Mouse (Mus musculus): ENCODE measurements around the gene Myom3. TPM values are rescaled to one million over a fixed set of nuclear protein-coding genes. Genes with fewer than 3 reads are reported as not detected.

Gene Myom3
- polyA plus RNA-seq, 1 experiment from 2014 or later, result 6.3 TPM

DNA sequence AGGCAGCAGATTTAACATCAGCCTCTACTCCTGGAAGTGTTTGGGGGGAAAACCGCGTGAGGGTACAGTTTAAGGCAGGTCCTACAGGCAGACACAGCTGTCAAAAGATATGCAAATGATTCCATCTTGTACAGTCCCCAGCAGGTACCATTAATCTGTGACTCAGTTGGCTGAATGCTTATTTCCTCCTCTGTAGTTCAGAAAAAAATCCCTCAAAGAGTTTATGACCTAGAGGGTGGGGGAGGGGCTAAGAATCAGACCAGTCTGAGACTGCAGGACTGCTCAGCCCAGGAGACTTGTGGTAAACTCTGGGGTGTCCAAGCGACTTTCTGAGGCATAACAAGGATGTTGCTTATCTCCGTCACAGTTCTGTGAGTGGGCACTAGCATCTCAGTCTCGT lies 21.3 kb upstream of the Myom3 start:
- Histone ChIP-seq H3K9me3 (replicated peaks) (no peaks in the 10 kb centered on the region), H3K27ac (replicated peaks) (no peak overlapping the region), H3K4me2 (replicated peaks) (no peak overlapping the region), H3K4me3 (replicated peaks) (no peak overlapping the region), H3K27me3 (no peaks in the 10 kb centered on the region), H3K4me1 (no peaks in the 10 kb centered on the region), H3K36me3 (no peaks in the 10 kb centered on the region), H3K9ac (no peak overlapping the region)
- ATAC-seq (ENCODE audit: insufficient number of reproducible peaks, low FRiP score, low TSS enrichment, low read depth), result no peak
- WGBS, result 64% methylated on average over 5 of the region's 5 CpGs

DNA sequence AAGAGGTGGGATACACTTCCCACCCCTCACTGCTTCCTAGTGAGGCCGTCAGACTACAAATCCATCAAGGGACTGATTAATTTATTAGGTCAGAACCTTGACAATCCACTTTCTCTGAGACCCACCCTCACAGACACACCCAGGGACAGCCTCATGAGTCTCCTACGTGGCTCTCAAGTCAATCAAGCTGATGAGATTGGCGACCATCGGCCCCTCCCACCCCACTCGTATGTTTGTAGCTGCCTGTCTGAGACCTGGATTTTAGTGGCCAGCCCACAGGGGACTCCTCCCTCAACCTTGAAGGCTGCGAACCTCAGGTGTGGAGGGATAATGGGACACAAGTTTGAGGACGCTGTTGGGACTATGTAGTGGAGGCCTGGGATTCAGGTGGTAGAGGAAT lies 20.4 kb upstream of the Myom3 start:
- H3K36me3 ChIP-seq, result no peaks in the 10 kb centered on the region
- WGBS, result 61% methylated on average over 7 of the region's 7 CpGs
- no peak overlapping the region for H3K9ac ChIP-seq

DNA sequence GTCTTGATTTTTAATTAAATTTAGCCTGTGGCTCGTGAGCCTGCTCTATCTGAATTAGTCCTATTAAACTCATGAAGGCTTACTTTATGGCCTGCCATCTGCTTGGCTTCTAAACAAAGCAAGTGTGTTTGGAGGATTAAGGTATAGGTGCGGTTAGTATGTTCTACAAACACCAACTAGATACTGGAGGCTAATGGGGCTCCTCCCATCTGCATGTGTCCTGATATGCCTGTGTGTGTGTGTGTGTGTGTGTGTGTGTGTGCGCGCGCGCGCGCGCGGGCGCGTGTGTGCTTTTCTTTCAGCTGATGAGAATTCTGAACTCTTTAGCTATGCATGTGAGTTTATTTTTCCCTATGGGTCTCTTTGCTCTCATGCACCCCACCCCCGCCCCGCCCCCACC lies 19.8 kb upstream of the Myom3 start:
- Histone ChIP-seq H3K27me3 (no peaks in the 10 kb centered on the region), H3K4me2 (replicated peaks) (no peak overlapping the region), H3K9me3 (replicated peaks) (no peaks in the 10 kb centered on the region), H3K9ac (no peak overlapping the region), H3K36me3 (no peaks in the 10 kb centered on the region), H3K4me3 (replicated peaks) (no peak overlapping the region), H3K4me1 (no peaks in the 10 kb centered on the region), H3K27ac (replicated peaks) (no peak overlapping the region)
- WGBS, result 93% methylated on average over 14 of the region's 14 CpGs
- ATAC-seq (ENCODE audit: insufficient number of reproducible peaks, low FRiP score, low TSS enrichment, low read depth), result no peak

More for the DNA sequence above, 20.4 kb upstream of the Myom3 start:
- H3K27me3 ChIP-seq, result no peaks in the 10 kb centered on the region
- no peak overlapping the region for H3K4me3 ChIP-seq (replicated peaks)
- no peaks in the 10 kb centered on the region for H3K4me1 ChIP-seq
- no peak overlapping the region for H3K27ac ChIP-seq (replicated peaks)
- no peaks in the 10 kb centered on the region for H3K9me3 ChIP-seq (replicated peaks)
- ATAC-seq (ENCODE audit: insufficient number of reproducible peaks, low FRiP score, low TSS enrichment, low read depth), result no peak
- no peak overlapping the region for H3K4me2 ChIP-seq (replicated peaks)

DNA sequence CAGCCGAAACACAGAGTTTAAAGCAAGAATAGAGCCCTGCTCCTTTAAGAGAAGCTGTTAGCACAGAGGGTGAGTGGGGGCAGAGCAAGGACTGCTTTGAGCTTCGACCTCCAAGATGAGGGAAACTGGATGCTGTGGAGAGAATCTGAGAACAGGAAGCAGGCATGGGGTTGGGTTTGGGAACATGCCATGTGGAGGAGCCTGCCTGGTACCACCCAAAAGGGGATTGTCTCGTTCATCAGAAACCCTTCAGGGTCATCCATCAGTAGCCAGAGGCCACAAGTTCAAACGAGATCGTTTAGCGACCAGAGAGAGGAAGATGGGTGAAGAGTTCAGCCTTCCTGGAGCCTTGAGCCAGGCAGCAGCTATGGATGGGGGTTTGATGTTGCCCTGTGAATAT lies 16.0 kb upstream of the Myom3 start:
- Histone ChIP-seq H3K27ac (replicated peaks) (no peak overlapping the region), H3K27me3 (no peaks in the 10 kb centered on the region), H3K4me2 (replicated peaks) (no peak overlapping the region), H3K9me3 (replicated peaks) (no peaks in the 10 kb centered on the region), H3K9ac (no peak overlapping the region), H3K36me3 (no peaks in the 10 kb centered on the region), H3K4me3 (replicated peaks) (no peak overlapping the region), H3K4me1 (no peaks in the 10 kb centered on the region)
- no peak for ATAC-seq (ENCODE audit: insufficient number of reproducible peaks, low FRiP score, low TSS enrichment, low read depth)
- WGBS, result 24% methylated on average over 6 of the region's 6 CpGs

DNA sequence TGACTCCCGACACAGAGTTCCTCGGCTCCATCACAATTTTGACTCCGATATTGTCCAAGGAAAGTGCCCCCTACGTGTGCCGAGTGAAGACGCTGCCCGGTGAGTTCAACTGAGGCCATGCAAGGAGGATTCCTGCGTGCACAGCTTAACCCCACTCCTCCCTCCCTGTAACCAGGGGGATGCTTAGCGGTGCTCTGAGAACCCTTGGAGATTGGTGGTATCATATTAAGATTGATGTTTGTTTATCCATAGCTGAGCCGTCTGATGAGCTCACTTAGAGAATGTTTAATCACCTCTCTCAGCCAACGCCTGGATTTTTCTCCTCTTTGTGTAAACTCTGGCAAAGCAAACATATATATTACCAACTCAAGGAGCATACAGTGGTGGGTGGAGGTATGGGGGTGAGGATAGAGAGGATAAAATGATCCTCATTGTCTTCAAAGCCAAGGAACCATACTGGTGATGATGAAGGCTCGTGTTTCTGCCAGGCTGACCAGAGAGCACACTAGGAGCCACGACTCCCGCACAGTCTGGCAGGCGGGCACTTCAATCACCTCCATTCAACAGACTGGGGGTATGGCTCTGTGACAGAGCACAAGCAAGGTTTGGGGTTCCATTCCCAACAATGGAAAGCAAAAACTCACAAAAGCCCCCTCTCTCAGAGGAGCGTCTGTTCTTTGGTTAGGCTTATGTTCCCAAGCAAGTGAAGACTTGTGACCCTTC lies 14.6 kb upstream of the Myom3 start:
- no peak for ATAC-seq (ENCODE audit: insufficient number of reproducible peaks, low FRiP score, low TSS enrichment, low read depth)
- Histone ChIP-seq H3K27me3 (no peaks in the 10 kb centered on the region), H3K36me3 (no peaks in the 10 kb centered on the region), H3K4me1 (no peaks in the 10 kb centered on the region), H3K9ac (no peak overlapping the region), H3K27ac (replicated peaks) (0 out of 2 replicates have a peak overlapping the region, but pooled peaks have one; percentile 34), H3K4me3 (replicated peaks) (no peak overlapping the region), H3K4me2 (replicated peaks) (no peak overlapping the region), H3K9me3 (replicated peaks) (no peaks in the 10 kb centered on the region)
- 56% methylated on average over 16 of the region's 16 CpGs for WGBS

DNA sequence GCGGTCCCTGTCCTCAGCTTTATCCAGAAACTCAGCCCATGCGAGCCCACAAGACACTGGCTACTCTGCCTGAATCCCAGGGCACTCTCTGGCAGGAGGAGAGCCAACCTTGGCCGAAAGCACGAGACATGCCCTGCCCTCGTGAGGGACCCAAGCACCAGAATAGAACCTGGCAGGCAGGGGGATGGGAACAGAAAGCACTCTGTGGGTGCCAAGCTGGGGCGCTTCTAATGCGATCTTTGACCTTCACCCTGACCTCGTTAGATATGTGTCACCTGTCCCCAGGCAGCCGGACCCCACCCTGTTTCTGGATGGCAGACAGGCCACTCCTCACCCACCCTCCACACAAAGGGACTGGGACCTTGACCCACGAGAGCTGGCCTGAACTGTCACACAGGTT lies 13.9 kb upstream of the Myom3 start:
- H3K9me3 ChIP-seq (replicated peaks), result no peaks in the 10 kb centered on the region
- H3K4me3 ChIP-seq (replicated peaks), result no peak overlapping the region
- no peak overlapping the region for H3K27ac ChIP-seq (replicated peaks)
- no peaks in the 10 kb centered on the region for H3K4me1 ChIP-seq
- 72% methylated on average over 10 of the region's 10 CpGs for WGBS
- no peak overlapping the region for H3K4me2 ChIP-seq (replicated peaks)
- no peaks in the 10 kb centered on the region for H3K36me3 ChIP-seq
- H3K9ac ChIP-seq, result no peak overlapping the region
- no peak for ATAC-seq (ENCODE audit: insufficient number of reproducible peaks, low FRiP score, low TSS enrichment, low read depth)
- H3K27me3 ChIP-seq, result no peaks in the 10 kb centered on the region

DNA sequence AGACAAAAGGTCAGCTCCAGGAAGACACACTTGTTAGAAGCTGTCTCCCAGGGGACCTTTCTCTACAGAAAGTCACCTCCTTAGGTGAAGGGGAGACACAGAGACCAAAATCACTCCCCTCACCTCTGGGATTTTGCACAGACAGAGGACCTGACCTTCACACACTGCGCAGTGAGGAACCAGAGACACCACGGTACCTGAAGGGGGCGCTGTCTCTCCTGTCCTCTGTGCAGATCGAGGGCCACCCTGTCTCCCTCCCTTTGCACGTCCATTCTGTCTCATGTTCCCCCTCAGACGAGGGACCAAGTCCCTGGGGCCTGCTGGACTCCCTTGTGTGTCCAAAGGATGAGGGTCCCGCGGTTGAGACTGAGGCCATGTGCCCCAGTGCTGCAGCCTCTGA lies 8.6 kb upstream of the Myom3 start:
- ATAC-seq (ENCODE audit: insufficient number of reproducible peaks, low FRiP score, low TSS enrichment, low read depth), result no peak
- no peaks in the 10 kb centered on the region for H3K36me3 ChIP-seq
- H3K4me3 ChIP-seq (replicated peaks), result no peak overlapping the region
- no peaks in the 10 kb centered on the region for H3K4me1 ChIP-seq
- no peak overlapping the region for H3K9ac ChIP-seq
- no peaks in the 10 kb centered on the region for H3K27me3 ChIP-seq
- H3K9me3 ChIP-seq (replicated peaks), result no peaks in the 10 kb centered on the region
- WGBS, result 79% methylated on average over 8 of the region's 8 CpGs
- H3K27ac ChIP-seq (replicated peaks), result no peak overlapping the region
- no peak overlapping the region for H3K4me2 ChIP-seq (replicated peaks)

DNA sequence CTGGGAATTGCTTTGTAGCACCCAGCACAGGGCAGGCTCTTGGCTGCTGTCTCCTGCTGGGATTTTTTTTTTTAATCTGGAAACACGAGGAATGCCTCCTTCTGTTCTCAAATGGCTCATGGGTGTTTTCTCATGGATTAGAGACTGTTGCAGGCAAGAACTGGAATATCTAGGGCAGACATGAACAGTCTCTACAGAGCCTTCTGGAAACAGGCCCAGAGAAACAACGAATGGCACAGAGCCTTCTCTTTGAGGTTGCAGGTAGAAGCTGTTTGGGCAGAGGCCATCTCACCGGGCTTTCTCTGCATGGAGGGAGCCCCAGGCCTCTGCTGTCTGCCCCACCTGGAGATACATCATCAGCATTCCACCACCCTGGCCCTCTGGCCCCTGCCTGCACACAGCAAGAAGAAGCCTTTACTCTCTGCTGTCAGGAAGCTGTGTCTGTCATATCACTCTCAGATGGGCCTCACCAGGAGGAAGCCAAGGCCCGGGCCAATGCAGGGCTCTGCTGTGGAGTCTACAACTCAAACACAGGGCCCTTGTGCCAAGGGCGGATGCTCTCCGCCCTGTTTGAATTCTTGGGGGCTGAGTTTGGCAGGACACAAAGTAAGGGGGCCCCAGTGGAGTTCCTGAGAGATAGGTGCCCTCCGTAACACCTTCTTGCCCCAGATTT lies 7.3 kb upstream of the Myom3 start:
- H3K9me3 ChIP-seq (replicated peaks), result no peaks in the 10 kb centered on the region
- no peak overlapping the region for H3K9ac ChIP-seq
- ATAC-seq (ENCODE audit: insufficient number of reproducible peaks, low FRiP score, low TSS enrichment, low read depth), result no peak
- H3K4me3 ChIP-seq (replicated peaks), result no peak overlapping the region
- no peaks in the 10 kb centered on the region for H3K27me3 ChIP-seq
- H3K4me1 ChIP-seq, result no peaks in the 10 kb centered on the region
- no peak overlapping the region for H3K27ac ChIP-seq (replicated peaks)
- 67% methylated on average over 7 of the region's 7 CpGs for WGBS
- H3K36me3 ChIP-seq, result no peaks in the 10 kb centered on the region
- H3K4me2 ChIP-seq (replicated peaks), result no peak overlapping the region

DNA sequence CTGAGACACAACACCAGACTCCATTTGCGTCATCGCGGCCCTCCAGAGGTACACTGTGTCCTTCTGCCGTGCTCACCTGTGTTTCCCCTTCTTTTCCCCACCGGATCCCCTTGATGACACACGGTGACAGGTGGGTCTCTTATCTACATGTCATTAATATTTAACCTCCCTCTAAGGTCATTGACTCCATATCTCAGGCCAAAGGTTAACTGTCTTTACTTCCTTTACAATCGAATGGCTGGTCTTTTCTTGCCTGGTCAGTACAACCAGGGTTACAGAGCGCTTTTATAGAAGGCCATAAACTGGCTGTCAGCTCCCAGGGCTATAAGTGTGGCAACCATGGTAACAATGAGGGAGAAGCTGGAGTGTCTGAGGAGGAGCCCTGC lies 6.7 kb upstream of the Myom3 start:
- Histone ChIP-seq H3K27ac (replicated peaks) (no peak overlapping the region), H3K4me3 (replicated peaks) (no peak overlapping the region), H3K9me3 (replicated peaks) (no peaks in the 10 kb centered on the region), H3K9ac (no peak overlapping the region), H3K4me1 (no peaks in the 10 kb centered on the region), H3K36me3 (no peaks in the 10 kb centered on the region), H3K4me2 (replicated peaks) (no peak overlapping the region), H3K27me3 (no peaks in the 10 kb centered on the region)
- 92% methylated on average over 8 of the region's 8 CpGs for WGBS
- ATAC-seq (ENCODE audit: insufficient number of reproducible peaks, low FRiP score, low TSS enrichment, low read depth), result no peak

DNA sequence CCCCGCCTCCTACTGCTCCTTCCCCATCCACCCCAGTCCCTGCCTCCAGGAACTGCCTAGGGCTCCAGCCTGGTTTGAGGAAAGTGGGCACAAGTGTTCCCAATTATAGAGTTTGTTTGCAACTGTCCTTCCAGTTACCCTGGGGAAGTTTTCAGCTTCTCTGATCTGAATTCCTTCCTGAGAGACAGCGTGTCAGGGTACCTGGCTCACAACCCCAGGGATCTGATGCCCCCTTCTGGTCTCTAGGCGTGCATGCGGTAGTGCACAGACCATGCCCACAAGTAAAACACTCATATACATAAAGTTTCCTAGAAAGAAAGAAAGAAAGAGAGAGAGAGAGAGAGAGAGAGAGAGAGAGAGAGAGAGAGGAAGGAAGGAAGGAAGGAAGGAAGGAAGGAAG lies 1.2 kb upstream of the Myom3 start:
- no peaks in the 10 kb centered on the region for H3K36me3 ChIP-seq
- peaks cover 11% of the 10 kb centered on the region for H3K4me1 ChIP-seq
- H3K9me3 ChIP-seq (replicated peaks), result no peaks in the 10 kb centered on the region
- H3K27me3 ChIP-seq, result no peaks in the 10 kb centered on the region
- ATAC-seq (ENCODE audit: insufficient number of reproducible peaks, low FRiP score, low TSS enrichment, low read depth), result no peak
- no peak overlapping the region for H3K4me3 ChIP-seq (replicated peaks)
- no peak overlapping the region for H3K9ac ChIP-seq
- no peak overlapping the region for H3K27ac ChIP-seq (replicated peaks)
- H3K4me2 ChIP-seq (replicated peaks), result no peak overlapping the region
- WGBS, result 23% methylated on average over 4 of the region's 4 CpGs

DNA sequence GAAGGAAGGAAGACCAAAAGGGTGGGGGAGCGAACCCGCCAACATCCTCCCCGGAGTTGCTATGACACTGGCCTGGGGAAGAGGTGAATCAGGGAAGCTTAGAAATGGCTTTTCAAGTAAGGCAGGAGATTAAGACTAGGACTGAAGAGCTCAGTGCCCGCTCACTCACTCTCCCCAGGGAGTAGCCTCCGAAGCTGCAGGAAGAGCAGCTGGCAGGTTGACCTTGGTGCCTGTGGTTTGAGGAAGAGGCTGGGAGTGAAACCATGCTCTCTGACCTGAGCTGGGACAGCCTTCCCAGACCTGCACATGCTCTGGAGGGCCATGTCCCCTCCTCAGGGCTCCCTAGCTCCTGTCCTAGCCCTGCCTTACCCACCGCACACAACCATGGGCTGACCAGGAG lies 690 bp upstream of the Myom3 start:
- Histone ChIP-seq H3K4me3 (replicated peaks) (no peak overlapping the region), H3K36me3 (no peaks in the 10 kb centered on the region), H3K9ac (no peak overlapping the region), H3K27me3 (no peaks in the 10 kb centered on the region), H3K27ac (replicated peaks) (0 out of 2 replicates have a peak overlapping the region, but pooled peaks have one; percentile 39), H3K9me3 (replicated peaks) (no peaks in the 10 kb centered on the region), H3K4me2 (replicated peaks) (no peak overlapping the region), H3K4me1 (peaks cover 11% of the 10 kb centered on the region)
- ATAC-seq (ENCODE audit: insufficient number of reproducible peaks, low FRiP score, low TSS enrichment, low read depth), result no peak
- WGBS, result 34% methylated on average over 6 of the region's 6 CpGs

DNA sequence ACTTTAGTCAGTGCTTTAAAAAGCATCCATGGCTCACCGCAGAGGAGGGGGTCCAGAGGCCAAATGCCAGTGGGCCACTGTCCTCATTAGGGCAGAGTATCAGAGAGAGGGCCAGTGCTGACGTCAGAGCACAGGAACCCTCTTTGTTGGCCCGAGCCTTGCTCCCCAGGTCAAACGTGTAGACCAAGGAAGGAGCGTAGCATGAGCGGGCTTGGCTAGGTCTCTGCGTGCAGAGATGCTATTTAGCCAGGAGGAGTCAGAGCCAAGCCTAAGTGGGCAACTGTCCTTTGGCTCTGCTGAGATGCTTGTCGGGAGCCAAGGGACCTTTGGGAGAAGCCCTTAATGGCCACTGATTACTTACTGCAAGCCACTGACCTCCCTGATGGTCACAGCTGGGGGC lies 1.5 kb downstream of the Myom3 start:
- Histone ChIP-seq H3K9ac (no peak overlapping the region), H3K9me3 (replicated peaks) (no peaks in the 10 kb centered on the region), H3K4me1 (peaks cover 11% of the 10 kb centered on the region), H3K27me3 (no peaks in the 10 kb centered on the region), H3K36me3 (no peaks in the 10 kb centered on the region), H3K4me2 (replicated peaks) (no peak overlapping the region), H3K4me3 (replicated peaks) (no peak overlapping the region), H3K27ac (replicated peaks) (no peak overlapping the region)
- WGBS, result 71% methylated on average over 8 of the region's 8 CpGs
- no peak for ATAC-seq (ENCODE audit: insufficient number of reproducible peaks, low FRiP score, low TSS enrichment, low read depth)

Measured in embryonic facial prominence, embryonic 15.5 days (tissue).